Mouse (Mus musculus) adrenal gland, postnatal 14 days (tissue): ENCODE data around the gene Kcnip3. TPM values are rescaled to one million over a fixed set of nuclear protein-coding genes. Genes with fewer than 3 reads are reported as not detected.

Source experiments
- DNase-seq: peaks from one replicate; pipeline ENCODE4 v3.0.0; 2021; ENCODE audit warnings: mixed read lengths
- total RNA-seq: library from RNA; stranded (reverse); gene quantifications from 2 replicates; pipeline ENCODE4 v1.2.3, GENCODE M21; 2021

Kcnip3 gene
- total RNA-seq, 1 experiment from 2014 or later: 5.3 TPM

- no peak for DNase-seq
Measured at GRCm38 (mm10) chr2:127470661-127471060, 51.2 kb downstream of the Kcnip3 start.

- DNase-seq: no peak
Measured at GRCm38 (mm10) chr2:127470183-127470582, 51.7 kb downstream of the Kcnip3 start.

GRCm38 (mm10) chr2:127462314-127462713 is 59.6 kb downstream of the Kcnip3 start:
- DNase-seq: peak; percentile 79

GRCm38 (mm10) chr2:127461351-127461750 is 60.5 kb downstream of the Kcnip3 start:
- no peak for DNase-seq

GRCm38 (mm10) chr2:127459341-127459740 is 62.6 kb downstream of the Kcnip3 start:
- no peak for DNase-seq

GRCm38 (mm10) chr2:127453764-127454163 is 68.1 kb downstream of the Kcnip3 start:
- peak; percentile 88 for DNase-seq

GRCm38 (mm10) chr2:127453141-127453540 is 68.8 kb downstream of the Kcnip3 start:
- no peak for DNase-seq

GRCm38 (mm10) chr2:127451748-127452147 is 70.1 kb downstream of the Kcnip3 start:
- DNase-seq: no peak

GRCm38 (mm10) chr2:127449691-127450090 is 72.2 kb downstream of the Kcnip3 start:
- DNase-seq: peak; percentile 63

GRCm38 (mm10) chr2:127446847-127447246 is 75.0 kb downstream of the Kcnip3 start:
- no peak for DNase-seq

GRCm38 (mm10) chr2:127444055-127444789 is 77.7 kb downstream of the Kcnip3 start, which contains the start of gene Fahd2a:
Fahd2a (minus strand) TSS chr2:127444565.
- peak; percentile 96 for DNase-seq

GRCm38 (mm10) chr2:127437697-127438096 is 84.2 kb downstream of the Kcnip3 start:
- no peak for DNase-seq

GRCm38 (mm10) chr2:127435554-127435953 is 86.3 kb downstream of the Kcnip3 start:
- no peak for DNase-seq

- peak; percentile 59 for DNase-seq
Measured at GRCm38 (mm10) chr2:127435135-127435534, 86.8 kb downstream of the Kcnip3 start.

- no peak for DNase-seq
Measured at GRCm38 (mm10) chr2:127433487-127434295, 88.2 kb downstream of the Kcnip3 start.

GRCm38 (mm10) chr2:127430238-127430637 is 91.7 kb downstream of the Kcnip3 start:
- peak; percentile 65 for DNase-seq

GRCm38 (mm10) chr2:127424977-127425376 is 96.9 kb downstream of the Kcnip3 start, which contains the start of gene Gpat2:
Gpat2 (plus strand) TSS chr2:127425199.
- no peak for DNase-seq

- DNase-seq: no peak
Measured at GRCm38 (mm10) chr2:127418266-127418970, 103.5 kb downstream of the Kcnip3 start.

GRCm38 (mm10) chr2:127416706-127417105 is 105.2 kb downstream of the Kcnip3 start:
- no peak for DNase-seq

- DNase-seq: no peak
Measured at GRCm38 (mm10) chr2:127415806-127416205, 106.1 kb downstream of the Kcnip3 start.

- no peak for DNase-seq
Measured at GRCm38 (mm10) chr2:127411126-127411525, 110.8 kb downstream of the Kcnip3 start.
